Mouse (Mus musculus) neural tube, embryonic 14.5 days (tissue): ENCODE measurements around the gene Prrxl1. TPM values are rescaled to one million over a fixed set of nuclear protein-coding genes. Genes with fewer than 3 reads are reported as not detected.

Experiments used
- ATAC-seq: fragments of 200-750 bp; cut with Nextera tagmentation; 2 replicates; pipeline ENCODE4 v1.8.0; 2017; ENCODE audit warnings: low read depth, mild to moderate bottlenecking, moderate TSS enrichment, moderate library complexity
- H3K27ac ChIP-seq: fragments of 300-500 bp; sonication (generic); 2 replicates; pipeline ENCODE4 v1.5.1; 2014; ENCODE audit warnings: low read depth, mild to moderate bottlenecking, control low read depth, low read length, moderate library complexity, mixed read lengths
- H3K27me3 ChIP-seq: fragments of 300-500 bp; sonication (generic); 2 replicates; pipeline ENCODE4 v1.6.1; 2014; ENCODE audit warnings: low read length; ENCODE audit not compliant: control insufficient read depth, insufficient read depth
- H3K36me3 ChIP-seq: fragments of 300-500 bp; sonication (generic); 2 replicates; pipeline ENCODE4 v1.6.1; 2014; ENCODE audit warnings: low read length, mixed read lengths; ENCODE audit not compliant: control insufficient read depth, insufficient read depth
- H3K4me1 ChIP-seq: fragments of 300-500 bp; sonication (generic); 2 replicates; pipeline ENCODE4 v1.6.1; 2014; ENCODE audit warnings: low read length; ENCODE audit not compliant: control insufficient read depth, insufficient read depth
- H3K4me2 ChIP-seq: fragments of 300-500 bp; sonication (generic); 2 replicates; pipeline ENCODE4 v1.6.1; 2014; ENCODE audit warnings: mild to moderate bottlenecking, low read depth, low read length, control low read depth
- H3K4me3 ChIP-seq: fragments of 300-500 bp; sonication (generic); 2 replicates; pipeline ENCODE4 v1.5.1; 2014; ENCODE audit warnings: low read depth, low read length, control low read depth, mixed read lengths
- H3K9ac ChIP-seq: fragments of 300-500 bp; sonication (generic); replicated peaks from 2 replicates; pipeline ENCODE4 v1.6.1; 2014; ENCODE audit warnings: low read depth, mild to moderate bottlenecking, control low read depth, low read length, mixed read lengths
- H3K9me3 ChIP-seq: fragments of 300-500 bp; sonication (generic); 2 replicates; pipeline ENCODE4 v1.6.1; 2016; ENCODE audit warnings: low read length; ENCODE audit not compliant: control insufficient read depth
- WGBS: fragments of 180-500 bp; shearing (Covaris S2); extraction: QIAGEN DNeasy Blood & Tissue Kit; methylation state at CpG from one replicate; pipeline ENCODE4 v1.1.7; 2014; 5-methylcytosine and 5-hydroxymethylcytosine counted together
- polyA plus RNA-seq: library from polyadenylated mRNA; unstranded; fragments of >200 nt; fragmentation: Nextera tagmentation; extraction: Ambion mirVana; gene quantifications from 2 replicates; pipeline ENCODE4 v1.2.1, GENCODE M21; 2014

Gene Prrxl1
- polyA plus RNA-seq, 1 experiment from 2014 or later: 123 TPM

DNA sequence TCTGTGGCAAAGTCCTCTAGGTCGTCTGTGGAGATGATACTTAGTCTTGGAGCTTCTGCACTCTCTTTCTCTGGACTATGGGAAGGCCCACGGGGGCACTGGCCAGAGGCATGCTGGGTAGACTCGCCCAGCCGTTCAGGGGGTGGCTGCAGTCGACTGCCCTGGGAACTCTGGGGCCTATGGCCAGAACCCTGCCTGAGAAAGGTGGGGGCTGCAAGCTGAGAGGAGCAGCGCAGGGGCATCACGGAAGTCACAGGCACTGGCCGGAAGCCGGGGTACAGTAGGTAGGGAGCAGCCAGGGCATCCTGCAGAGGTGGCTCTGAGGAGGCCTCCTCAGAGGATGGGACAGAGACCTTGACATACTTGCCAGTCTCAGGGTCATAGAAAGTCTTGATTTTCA lies 60.6 kb downstream of the Prrxl1 start:
- Histone ChIP-seq H3K4me1 (no peaks in the 10 kb centered on the region), H3K4me3 (no peak overlapping the region), H3K27me3 (no peaks in the 10 kb centered on the region), H3K4me2 (no peak overlapping the region), H3K9ac (no peak overlapping the region), H3K36me3 (no peaks in the 10 kb centered on the region), H3K9me3 (no peaks in the 10 kb centered on the region), H3K27ac (no peak overlapping the region)
- ATAC-seq: no peak
- 85% methylated on average over 9 of the region's 9 CpGs for WGBS

DNA sequence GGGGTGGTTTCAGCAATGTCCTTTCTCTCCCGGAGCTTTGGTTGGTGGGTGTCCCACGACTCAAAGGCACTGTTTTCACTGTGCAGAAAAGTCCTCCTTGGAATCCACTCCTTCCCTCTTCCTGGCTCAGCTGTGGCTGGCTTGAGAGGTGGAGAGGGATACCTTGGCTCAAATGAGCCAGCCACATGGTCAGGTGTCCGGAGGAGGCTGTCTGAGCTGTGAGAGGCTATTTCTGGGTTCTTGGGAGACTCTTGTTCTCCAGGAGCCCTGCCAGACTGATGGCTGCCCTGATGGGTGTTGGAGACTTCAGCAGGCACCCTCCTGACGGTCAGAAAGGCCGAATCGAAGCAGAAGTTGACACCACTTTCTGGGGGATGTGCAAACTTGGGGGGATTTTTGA lies 63.9 kb downstream of the Prrxl1 start:
- Histone ChIP-seq H3K27me3 (no peaks in the 10 kb centered on the region), H3K4me1 (no peaks in the 10 kb centered on the region), H3K4me3 (no peak overlapping the region), H3K27ac (no peak overlapping the region), H3K36me3 (no peaks in the 10 kb centered on the region), H3K9me3 (no peaks in the 10 kb centered on the region), H3K4me2 (no peak overlapping the region), H3K9ac (no peak overlapping the region)
- 91% methylated on average over 6 of the region's 6 CpGs for WGBS
- no peak for ATAC-seq

GRCm38 (mm10) chr14:32673178-32673577 lies 74.0 kb downstream of the Prrxl1 start:
- no peak for ATAC-seq
- H3K4me3 ChIP-seq: no peak overlapping the region
- no peaks in the 10 kb centered on the region for H3K36me3 ChIP-seq
- H3K4me1 ChIP-seq: no peaks in the 10 kb centered on the region
- no peaks in the 10 kb centered on the region for H3K9me3 ChIP-seq
- no peaks in the 10 kb centered on the region for H3K27me3 ChIP-seq
- H3K9ac ChIP-seq: no peak overlapping the region
- WGBS: 59% methylated on average over 3 of the region's 3 CpGs
- H3K27ac ChIP-seq: no peak overlapping the region
- H3K4me2 ChIP-seq: no peak overlapping the region

- no peaks in the 10 kb centered on the region for H3K4me1 ChIP-seq
- no peak overlapping the region for H3K4me3 ChIP-seq
- no peak overlapping the region for H3K4me2 ChIP-seq
- no peak for ATAC-seq
- no peaks in the 10 kb centered on the region for H3K9me3 ChIP-seq
- 75% methylated on average over 3 of the region's 3 CpGs for WGBS
- no peak overlapping the region for H3K9ac ChIP-seq
- no peaks in the 10 kb centered on the region for H3K36me3 ChIP-seq
- no peaks in the 10 kb centered on the region for H3K27me3 ChIP-seq
- no peak overlapping the region for H3K27ac ChIP-seq
These were observed 79.4 kb downstream of the Prrxl1 start for GRCm38 (mm10) chr14:32678565-32678964.

- peaks cover 3% of the 10 kb centered on the region; the same call in 1 of the 2 replicates for H3K4me1 ChIP-seq
- no peaks in the 10 kb centered on the region for H3K27me3 ChIP-seq
- no peak overlapping the region for H3K27ac ChIP-seq
- no peak for ATAC-seq
- 69% methylated on average over 3 of the region's 3 CpGs for WGBS
- no peaks in the 10 kb centered on the region for H3K36me3 ChIP-seq
- H3K4me2 ChIP-seq: no peak overlapping the region
- no peak overlapping the region for H3K4me3 ChIP-seq
- H3K9me3 ChIP-seq: no peaks in the 10 kb centered on the region
- no peak overlapping the region for H3K9ac ChIP-seq
These were observed 82.4 kb downstream of the Prrxl1 start for GRCm38 (mm10) chr14:32681603-32682002.

DNA sequence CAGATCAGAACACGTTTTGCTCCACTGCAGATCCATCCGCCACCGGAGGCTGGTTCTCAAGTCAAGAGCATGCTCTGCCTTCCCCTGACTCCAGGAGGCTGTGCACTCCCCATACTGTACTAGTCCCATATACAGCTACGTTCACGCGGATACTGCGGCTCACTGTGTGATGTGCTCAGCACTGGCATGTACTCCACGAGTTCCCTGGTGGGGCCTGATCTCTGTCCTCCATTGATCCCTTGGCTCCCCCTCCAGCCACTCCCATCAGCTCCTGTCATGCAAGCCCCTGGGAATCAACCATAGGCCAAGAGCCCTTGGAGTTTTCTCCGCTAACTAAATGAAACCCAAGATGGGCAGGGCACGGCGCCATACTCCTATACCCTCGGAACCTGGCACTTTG lies 83.3 kb downstream of the Prrxl1 start:
- Histone ChIP-seq H3K9ac (no peak overlapping the region), H3K36me3 (no peaks in the 10 kb centered on the region), H3K4me3 (no peak overlapping the region), H3K4me1 (peaks cover 3% of the 10 kb centered on the region; the same call in 1 of the 2 replicates), H3K27ac (no peak overlapping the region), H3K27me3 (no peaks in the 10 kb centered on the region), H3K4me2 (no peak overlapping the region), H3K9me3 (no peaks in the 10 kb centered on the region)
- no peak for ATAC-seq
- 98% methylated on average over 12 of the region's 12 CpGs for WGBS

- H3K9ac ChIP-seq: no peak overlapping the region
- ATAC-seq: peak; percentile 36; the same call in 1 of the 2 replicates
- H3K36me3 ChIP-seq: no peaks in the 10 kb centered on the region
- 54% methylated on average over 19 of the region's 19 CpGs for WGBS
- H3K4me3 ChIP-seq: no peak overlapping the region
- H3K4me1 ChIP-seq: peaks cover 3% of the 10 kb centered on the region; the same call in 1 of the 2 replicates
- H3K9me3 ChIP-seq: no peaks in the 10 kb centered on the region
- H3K27ac ChIP-seq: no peak overlapping the region
- H3K4me2 ChIP-seq: no peak overlapping the region
- H3K27me3 ChIP-seq: no peaks in the 10 kb centered on the region
These were observed 84.1 kb downstream of the Prrxl1 start for GRCm38 (mm10) chr14:32683251-32683838.

GRCm38 (mm10) chr14:32683982-32684734 lies 85.0 kb downstream of the Prrxl1 start:
- peak overlapping the region; percentile 17; the same call in 1 of the 2 replicates for H3K4me2 ChIP-seq
- H3K4me3 ChIP-seq: no peak overlapping the region
- no peak overlapping the region for H3K9ac ChIP-seq
- peak; percentile 59; the same call in 1 of the 2 replicates for ATAC-seq
- no peaks in the 10 kb centered on the region for H3K9me3 ChIP-seq
- H3K4me1 ChIP-seq: peaks cover 3% of the 10 kb centered on the region; the same call in 1 of the 2 replicates
- no peaks in the 10 kb centered on the region for H3K27me3 ChIP-seq
- WGBS: 41% methylated on average over 19 of the region's 19 CpGs
- no peak overlapping the region for H3K27ac ChIP-seq
- H3K36me3 ChIP-seq: no peaks in the 10 kb centered on the region

DNA sequence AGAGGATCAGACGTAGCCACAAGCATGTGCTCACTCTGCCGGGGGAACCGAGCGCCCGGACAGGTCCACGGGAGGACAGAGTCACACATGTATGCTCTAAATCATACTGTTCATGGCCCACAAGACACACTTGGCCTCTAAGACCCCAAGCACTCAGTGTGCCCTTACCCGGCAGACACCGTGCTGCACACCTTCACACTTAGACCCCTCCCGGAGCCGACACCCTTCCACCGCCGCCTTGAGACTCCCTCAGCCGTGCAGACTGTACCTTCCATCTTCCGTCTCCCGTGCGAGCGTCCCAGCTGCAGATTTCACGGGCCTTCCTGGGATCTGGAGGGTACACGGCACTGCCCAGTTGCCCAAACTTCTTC lies 85.5 kb downstream of the Prrxl1 start:
- Histone ChIP-seq H3K9ac (no peak overlapping the region), H3K27ac (no peak overlapping the region), H3K4me2 (no peak overlapping the region), H3K9me3 (no peaks in the 10 kb centered on the region), H3K36me3 (no peaks in the 10 kb centered on the region), H3K4me1 (peaks cover 3% of the 10 kb centered on the region; the same call in 1 of the 2 replicates), H3K4me3 (no peak overlapping the region), H3K27me3 (no peaks in the 10 kb centered on the region)
- 79% methylated on average over 19 of the region's 19 CpGs for WGBS
- peak; percentile 36; the same call in 1 of the 2 replicates for ATAC-seq
